Mouse (Mus musculus): ENCODE data around the gene Srprb. TPM values are rescaled to one million over a fixed set of nuclear protein-coding genes. Genes with fewer than 3 reads are reported as not detected.

Srprb gene
- polyA plus RNA-seq, 1 experiment from 2014 or later = 60.9 TPM

GRCm38 (mm10) chr9:103214281-103214680 lies 12.3 kb upstream of the Srprb start:
- H3K9me3 ChIP-seq (ENCODE audit: control insufficient read depth, low read length) = no peaks in the 10 kb centered on the region
- H3K27me3 ChIP-seq (ENCODE audit: control insufficient read depth, insufficient read depth, low read depth, low read length) = no peaks in the 10 kb centered on the region
- H3K27ac ChIP-seq (ENCODE audit: low read length) = no peak overlapping the region
- no peak overlapping the region for H3K4me2 ChIP-seq (ENCODE audit: low read depth, low read length)
- ATAC-seq (ENCODE audit: low read depth) = no peak
- 77% methylated on average over 6 of the region's 6 CpGs for WGBS
- no peaks in the 10 kb centered on the region for H3K4me1 ChIP-seq (replicated peaks; ENCODE audit: control insufficient read depth, insufficient read depth, low read length)
- no peak overlapping the region for H3K9ac ChIP-seq (ENCODE audit: low read length)
- H3K4me3 ChIP-seq (ENCODE audit: low read length) = no peak overlapping the region
- H3K36me3 ChIP-seq (ENCODE audit: control insufficient read depth, insufficient read depth, low read length) = no peaks in the 10 kb centered on the region

- ATAC-seq (ENCODE audit: low read depth) = no peak
- H3K9me3 ChIP-seq (ENCODE audit: control insufficient read depth, low read length) = no peaks in the 10 kb centered on the region
- WGBS = 67% methylated on average over 2 of the region's 2 CpGs
- no peaks in the 10 kb centered on the region for H3K36me3 ChIP-seq (ENCODE audit: control insufficient read depth, insufficient read depth, low read length)
- no peak overlapping the region for H3K4me2 ChIP-seq (ENCODE audit: low read depth, low read length)
- no peak overlapping the region for H3K4me3 ChIP-seq (ENCODE audit: low read length)
- no peaks in the 10 kb centered on the region for H3K4me1 ChIP-seq (replicated peaks; ENCODE audit: control insufficient read depth, insufficient read depth, low read length)
- H3K27me3 ChIP-seq (ENCODE audit: control insufficient read depth, insufficient read depth, low read depth, low read length) = no peaks in the 10 kb centered on the region
- H3K27ac ChIP-seq (ENCODE audit: low read length) = no peak overlapping the region
- H3K9ac ChIP-seq (ENCODE audit: low read length) = no peak overlapping the region
These were observed 11.7 kb upstream of the Srprb start for GRCm38 (mm10) chr9:103213631-103214030.

- Histone ChIP-seq H3K27me3 (ENCODE audit: control insufficient read depth, insufficient read depth, low read depth, low read length) (no peaks in the 10 kb centered on the region), H3K36me3 (ENCODE audit: control insufficient read depth, insufficient read depth, low read length) (no peaks in the 10 kb centered on the region), H3K9ac (ENCODE audit: low read length) (no peak overlapping the region), H3K9me3 (ENCODE audit: control insufficient read depth, low read length) (no peaks in the 10 kb centered on the region), H3K4me1 (replicated peaks; ENCODE audit: control insufficient read depth, insufficient read depth, low read length) (no peaks in the 10 kb centered on the region), H3K27ac (ENCODE audit: low read length) (no peak overlapping the region), H3K4me3 (ENCODE audit: low read length) (peak overlapping the region; percentile 22), H3K4me2 (ENCODE audit: low read depth, low read length) (peak overlapping the region; percentile 37)
- 0 out of 2 replicates have a peak, but pooled peaks have one; percentile 38 for ATAC-seq (ENCODE audit: low read depth)
- 55% methylated on average over 28 of the region's 28 CpGs for WGBS
These were observed 10.9 kb upstream of the Srprb start for GRCm38 (mm10) chr9:103212654-103213420.

- no peak for ATAC-seq (ENCODE audit: low read depth)
- WGBS = 67% methylated on average over 6 of the region's 6 CpGs
- no peak overlapping the region for H3K4me2 ChIP-seq (ENCODE audit: low read depth, low read length)
- no peak overlapping the region for H3K27ac ChIP-seq (ENCODE audit: low read length)
- no peaks in the 10 kb centered on the region for H3K9me3 ChIP-seq (ENCODE audit: control insufficient read depth, low read length)
- no peaks in the 10 kb centered on the region for H3K36me3 ChIP-seq (ENCODE audit: control insufficient read depth, insufficient read depth, low read length)
- no peak overlapping the region for H3K9ac ChIP-seq (ENCODE audit: low read length)
- H3K4me1 ChIP-seq (replicated peaks; ENCODE audit: control insufficient read depth, insufficient read depth, low read length) = no peaks in the 10 kb centered on the region
- no peak overlapping the region for H3K4me3 ChIP-seq (ENCODE audit: low read length)
- H3K27me3 ChIP-seq (ENCODE audit: control insufficient read depth, insufficient read depth, low read depth, low read length) = no peaks in the 10 kb centered on the region
These were observed 7.0 kb upstream of the Srprb start for GRCm38 (mm10) chr9:103208802-103209423.

- H3K4me1 ChIP-seq (replicated peaks; ENCODE audit: control insufficient read depth, insufficient read depth, low read length) = no peaks in the 10 kb centered on the region
- peak overlapping the region; percentile 36 for H3K4me3 ChIP-seq (ENCODE audit: low read length)
- no peak overlapping the region for H3K27ac ChIP-seq (ENCODE audit: low read length)
- no peaks in the 10 kb centered on the region for H3K9me3 ChIP-seq (ENCODE audit: control insufficient read depth, low read length)
- WGBS = 7% methylated on average over 16 of the region's 16 CpGs
- H3K27me3 ChIP-seq (ENCODE audit: control insufficient read depth, insufficient read depth, low read depth, low read length) = no peaks in the 10 kb centered on the region
- peak; percentile 92 for ATAC-seq (ENCODE audit: low read depth)
- H3K9ac ChIP-seq (ENCODE audit: low read length) = 0 out of 2 replicates have a peak overlapping the region, but pooled peaks have one; percentile 33
- H3K36me3 ChIP-seq (ENCODE audit: control insufficient read depth, insufficient read depth, low read length) = no peaks in the 10 kb centered on the region
- peak overlapping the region; percentile 63 for H3K4me2 ChIP-seq (ENCODE audit: low read depth, low read length)
These were observed 5.9 kb upstream of the Srprb start for GRCm38 (mm10) chr9:103207846-103208245.

GRCm38 (mm10) chr9:103205786-103206185 lies 3.8 kb upstream of the Srprb start:
- WGBS = 87% methylated on average over 5 of the region's 5 CpGs
- H3K9me3 ChIP-seq (ENCODE audit: control insufficient read depth, low read length) = no peaks in the 10 kb centered on the region
- H3K4me3 ChIP-seq (ENCODE audit: low read length) = no peak overlapping the region
- no peak overlapping the region for H3K4me2 ChIP-seq (ENCODE audit: low read depth, low read length)
- no peaks in the 10 kb centered on the region for H3K36me3 ChIP-seq (ENCODE audit: control insufficient read depth, insufficient read depth, low read length)
- H3K27ac ChIP-seq (ENCODE audit: low read length) = no peak overlapping the region
- no peak overlapping the region for H3K9ac ChIP-seq (ENCODE audit: low read length)
- no peaks in the 10 kb centered on the region; the same call in 1 of the 2 replicates for H3K4me1 ChIP-seq (replicated peaks; ENCODE audit: control insufficient read depth, insufficient read depth, low read length)
- ATAC-seq (ENCODE audit: low read depth) = no peak
- H3K27me3 ChIP-seq (ENCODE audit: control insufficient read depth, insufficient read depth, low read depth, low read length) = no peaks in the 10 kb centered on the region

- H3K9ac ChIP-seq (ENCODE audit: low read length) = no peak overlapping the region
- H3K36me3 ChIP-seq (ENCODE audit: control insufficient read depth, insufficient read depth, low read length) = peaks cover 22% of the 10 kb centered on the region
- no peaks in the 10 kb centered on the region for H3K27me3 ChIP-seq (ENCODE audit: control insufficient read depth, insufficient read depth, low read depth, low read length)
- no peak for ATAC-seq (ENCODE audit: low read depth)
- no peak overlapping the region for H3K4me2 ChIP-seq (ENCODE audit: low read depth, low read length)
- H3K27ac ChIP-seq (ENCODE audit: low read length) = no peak overlapping the region
- 0 out of 2 replicates have a peak, but pooled peaks cover 3% of the 10 kb centered on the region for H3K4me1 ChIP-seq (replicated peaks; ENCODE audit: control insufficient read depth, insufficient read depth, low read length)
- WGBS = 91% methylated on average over 4 of the region's 4 CpGs
- H3K9me3 ChIP-seq (ENCODE audit: control insufficient read depth, low read length) = no peaks in the 10 kb centered on the region
- no peak overlapping the region for H3K4me3 ChIP-seq (ENCODE audit: low read length)
These were observed 13.5 kb downstream of the Srprb start for GRCm38 (mm10) chr9:103188416-103188815.

GRCm38 (mm10) chr9:103186747-103187146 lies 15.2 kb downstream of the Srprb start:
- Histone ChIP-seq H3K4me2 (ENCODE audit: low read depth, low read length) (no peak overlapping the region), H3K27me3 (ENCODE audit: control insufficient read depth, insufficient read depth, low read depth, low read length) (no peaks in the 10 kb centered on the region), H3K4me1 (replicated peaks; ENCODE audit: control insufficient read depth, insufficient read depth, low read length) (0 out of 2 replicates have a peak, but pooled peaks cover 3% of the 10 kb centered on the region), H3K9me3 (ENCODE audit: control insufficient read depth, low read length) (no peaks in the 10 kb centered on the region), H3K36me3 (ENCODE audit: control insufficient read depth, insufficient read depth, low read length) (peaks cover 19% of the 10 kb centered on the region), H3K9ac (ENCODE audit: low read length) (no peak overlapping the region), H3K4me3 (ENCODE audit: low read length) (no peak overlapping the region), H3K27ac (ENCODE audit: low read length) (no peak overlapping the region)
- 0 out of 2 replicates have a peak, but pooled peaks have one; percentile 21 for ATAC-seq (ENCODE audit: low read depth)
- WGBS = 56% methylated on average over 9 of the region's 9 CpGs

- Histone ChIP-seq H3K9me3 (ENCODE audit: control insufficient read depth, low read length) (no peaks in the 10 kb centered on the region), H3K4me1 (replicated peaks; ENCODE audit: control insufficient read depth, insufficient read depth, low read length) (0 out of 2 replicates have a peak, but pooled peaks cover 3% of the 10 kb centered on the region), H3K36me3 (ENCODE audit: control insufficient read depth, insufficient read depth, low read length) (peaks cover 17% of the 10 kb centered on the region), H3K27me3 (ENCODE audit: control insufficient read depth, insufficient read depth, low read depth, low read length) (no peaks in the 10 kb centered on the region), H3K4me3 (ENCODE audit: low read length) (no peak overlapping the region), H3K4me2 (ENCODE audit: low read depth, low read length) (no peak overlapping the region), H3K27ac (ENCODE audit: low read length) (no peak overlapping the region), H3K9ac (ENCODE audit: low read length) (no peak overlapping the region)
- 77% methylated on average over 8 of the region's 8 CpGs for WGBS
- no peak for ATAC-seq (ENCODE audit: low read depth)
These were observed 16.0 kb downstream of the Srprb start for GRCm38 (mm10) chr9:103185946-103186345.
